ENCODE assay signal across 16 mouse cellular contexts in the genomic region with DNA sequence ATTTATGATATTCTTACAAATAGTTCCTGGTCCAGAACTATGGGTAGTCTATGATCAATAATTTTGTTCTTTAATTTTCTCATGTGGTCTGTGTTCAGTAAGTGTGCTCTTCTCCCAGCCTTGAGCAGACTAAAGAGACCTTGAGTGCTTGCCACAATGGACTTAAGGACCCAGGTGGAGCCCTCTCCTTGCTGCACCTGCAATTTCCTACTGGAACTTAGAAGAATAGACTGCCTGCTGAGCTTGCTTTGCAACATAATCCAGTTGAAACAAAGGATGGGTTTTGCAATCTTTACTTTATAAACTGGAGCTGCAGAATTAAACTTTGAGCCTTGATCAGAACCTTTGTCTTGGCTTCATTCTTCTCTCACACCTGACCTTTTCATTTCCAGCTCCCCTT.
"Had no signal": no experiment of that assay in that cellular context is flagged by ENCODE, and none has a peak within 500 bp of the region (broad histone marks: within the 10 kb centered on the region; RNA-seq: fewer than 3 reads in every experiment).

No protein-coding gene starts in this region.

- ATAC-seq: hindbrain, embryonic 16.5 days; intestine, embryonic 16.5 days; liver, embryonic 12.5 days had no signal

- DNase-seq: gastrocnemius, postnatal 14 days; gastrocnemius, postnatal 36 days; heart, adult 18-20 months; heart, postnatal 10 days; heart, postnatal 4 days; kidney, adult 11 months; kidney, adult 2 months; kidney, adult 9 months; kidney, postnatal 14 days; kidney, postnatal 36 days; layer of hippocampus, adult 9-11 months; layer of hippocampus, postnatal 36 days; left cerebral cortex, postnatal 4 days had no signal
